Mouse (Mus musculus) retina, postnatal 1 day (tissue): ENCODE measurements around the gene Elf4.

Experiments
- DNase-seq: peaks from one replicate; pipeline ENCODE4 v3.0.0-alpha.2; 2012

Gene Elf4

DNA sequence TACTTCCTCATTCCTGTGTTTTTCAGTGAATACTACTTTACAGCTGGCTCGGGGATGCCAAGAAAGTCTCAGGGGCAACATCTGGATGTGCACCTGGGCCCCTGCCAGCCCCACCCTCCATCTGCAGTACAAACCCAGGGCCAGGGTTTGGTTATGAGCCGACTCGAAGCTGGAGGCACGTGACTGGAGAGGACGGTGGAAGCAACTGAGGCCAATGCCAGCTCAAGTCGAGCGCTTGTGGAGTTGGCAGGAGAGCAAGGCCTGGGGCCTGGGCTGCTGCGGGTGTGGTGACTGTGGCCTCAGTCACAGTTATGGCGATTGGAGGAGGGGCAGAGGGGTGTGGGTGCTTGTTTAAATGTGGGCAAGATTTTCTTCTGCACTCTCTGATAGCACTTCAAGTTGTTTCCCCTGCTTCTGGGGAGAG, 27.4 kb downstream of the Elf4 start:
- no peak for DNase-seq

DNA sequence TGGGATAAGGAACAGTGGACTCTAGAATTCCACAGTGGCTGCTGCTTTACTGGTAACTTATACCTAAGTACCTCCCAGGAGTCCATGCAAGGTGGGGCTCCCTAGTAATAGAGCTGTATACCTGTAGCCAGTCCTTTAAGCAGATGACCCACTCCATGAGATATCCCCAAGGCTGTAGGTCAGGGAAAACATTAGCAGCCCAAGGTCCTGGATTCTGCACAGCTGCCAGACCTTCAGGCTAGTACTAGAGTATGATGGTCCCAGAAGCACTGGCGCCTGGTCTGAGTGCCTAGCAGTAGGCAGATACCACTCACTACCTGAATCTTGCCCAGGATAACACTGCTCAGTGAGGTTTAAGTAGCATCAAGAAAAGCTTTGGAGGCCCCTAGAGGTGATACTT, 28.7 kb downstream of the Elf4 start:
- no peak for DNase-seq

DNA sequence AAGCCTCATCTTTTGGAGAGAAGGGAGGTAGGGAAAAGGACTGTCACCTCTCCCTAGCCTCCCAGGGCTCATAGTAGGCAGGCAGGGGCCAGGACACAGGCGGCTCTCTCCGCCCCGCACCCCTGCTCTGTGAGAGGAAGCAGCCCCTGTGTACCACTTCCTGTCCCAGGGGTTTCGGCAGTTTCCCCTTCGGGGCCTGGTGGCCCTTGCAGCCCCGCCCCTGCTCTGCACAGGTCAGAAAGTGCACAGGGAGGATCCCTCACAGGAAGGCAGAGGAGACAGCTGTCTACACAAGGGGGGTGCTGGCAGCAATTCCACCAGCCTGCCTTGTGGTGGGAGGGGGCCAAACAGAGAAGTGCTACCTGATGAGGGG, 29.4 kb downstream of the Elf4 start:
- DNase-seq = no peak

DNA sequence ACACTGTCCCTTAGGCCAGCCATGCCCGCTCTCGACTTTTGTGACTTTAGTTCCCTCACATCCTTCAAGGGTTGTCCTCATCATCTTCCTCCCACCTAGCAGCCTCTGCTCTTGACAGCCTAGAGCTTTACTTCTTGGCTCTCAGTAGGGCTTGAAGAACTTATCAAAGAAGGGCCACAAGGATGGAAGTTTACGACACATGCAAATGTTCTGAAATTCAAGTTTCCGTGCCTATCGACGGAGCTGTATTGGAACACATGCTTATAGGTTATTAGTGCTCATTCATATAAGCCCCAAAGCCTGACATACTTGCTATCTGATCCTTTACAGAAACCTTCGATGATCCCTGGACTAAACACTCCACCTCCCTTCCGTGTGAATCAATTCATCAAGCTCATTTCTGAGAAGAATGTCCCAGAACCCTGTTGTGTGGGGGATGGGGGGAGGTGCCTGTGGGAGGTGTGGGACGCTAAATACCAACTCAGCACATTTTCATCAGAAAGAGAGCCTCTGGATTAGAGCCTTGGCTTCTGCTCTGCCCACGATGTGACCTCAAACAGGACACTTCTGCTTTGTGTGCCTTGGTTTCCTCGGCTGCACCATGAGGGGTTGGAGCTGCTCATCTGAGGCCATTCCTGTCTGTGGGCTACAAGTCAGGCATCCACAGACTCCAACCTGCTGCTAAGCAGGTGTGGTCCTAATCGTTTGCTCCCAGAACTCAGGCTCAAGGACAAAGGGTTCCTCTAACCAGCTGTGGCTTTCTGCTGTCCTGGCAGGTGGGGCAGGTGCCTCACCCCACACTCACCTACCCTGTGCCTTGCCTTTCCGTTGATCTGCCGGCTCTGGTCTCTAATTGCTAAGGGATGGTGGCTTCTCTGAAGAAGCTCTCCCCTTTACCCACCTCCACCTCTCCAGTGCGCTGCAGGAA, 30.1 kb downstream of the Elf4 start:
- no peak for DNase-seq

DNA sequence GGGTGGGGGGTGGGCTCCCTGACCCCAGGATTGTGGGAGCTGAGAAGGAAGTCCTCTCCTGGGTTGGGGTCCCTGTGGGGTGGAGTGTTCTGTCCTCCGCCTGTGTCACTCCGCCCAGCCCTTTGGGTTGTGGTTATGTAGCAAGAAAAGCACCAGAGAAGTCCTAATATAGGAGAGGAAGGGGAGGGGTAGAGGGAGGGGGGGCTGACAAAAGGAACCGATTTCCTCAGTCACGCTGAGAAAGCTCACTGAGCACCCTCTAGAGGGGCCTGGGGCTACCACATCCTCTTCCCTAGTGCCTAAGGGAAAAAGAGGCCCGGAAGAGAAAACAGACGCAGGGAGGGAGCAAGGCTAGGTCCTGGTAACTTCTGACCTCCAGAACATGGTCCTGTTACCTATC, 33.4 kb downstream of the Elf4 start:
- DNase-seq = no peak

DNA sequence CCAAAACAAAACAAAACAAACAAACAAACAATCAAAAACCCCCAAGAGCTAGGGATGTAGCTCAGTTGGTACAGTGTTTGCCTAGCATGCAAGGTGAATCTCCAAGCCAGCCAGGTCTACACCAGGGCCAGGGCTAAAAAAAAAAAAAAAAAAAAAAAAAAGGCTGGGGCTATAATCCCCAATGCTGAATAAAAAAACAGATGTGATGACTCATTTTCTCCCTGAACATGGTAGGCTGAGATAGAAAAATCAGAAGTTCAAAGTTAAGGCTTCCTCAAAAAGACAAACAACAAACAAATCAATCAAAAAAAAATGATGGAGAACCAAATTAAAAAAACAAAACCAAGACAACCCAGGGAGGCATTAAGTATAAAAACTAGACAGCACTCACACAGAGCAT, 33.8 kb downstream of the Elf4 start:
- no peak for DNase-seq

DNA sequence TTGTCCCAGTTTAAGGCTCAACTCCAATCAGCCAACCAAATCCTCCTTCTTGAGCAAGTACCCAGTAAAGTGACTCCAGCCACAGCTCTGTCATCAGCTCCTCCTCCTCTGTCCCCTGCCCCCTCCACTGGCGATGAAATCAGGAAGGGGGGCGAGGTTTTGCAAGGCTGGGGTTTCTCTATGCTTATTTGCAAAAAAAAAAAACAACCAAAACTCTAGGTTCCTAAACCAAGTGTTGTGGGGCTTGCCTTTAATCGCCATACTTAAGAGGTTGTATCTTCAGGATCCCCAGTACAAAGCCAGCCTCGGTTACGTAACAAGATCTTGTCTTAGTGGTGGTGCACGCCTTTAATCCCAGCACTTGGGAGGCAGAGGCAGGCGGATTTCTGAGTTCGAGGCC, 34.3 kb downstream of the Elf4 start:
- DNase-seq = no peak

DNA sequence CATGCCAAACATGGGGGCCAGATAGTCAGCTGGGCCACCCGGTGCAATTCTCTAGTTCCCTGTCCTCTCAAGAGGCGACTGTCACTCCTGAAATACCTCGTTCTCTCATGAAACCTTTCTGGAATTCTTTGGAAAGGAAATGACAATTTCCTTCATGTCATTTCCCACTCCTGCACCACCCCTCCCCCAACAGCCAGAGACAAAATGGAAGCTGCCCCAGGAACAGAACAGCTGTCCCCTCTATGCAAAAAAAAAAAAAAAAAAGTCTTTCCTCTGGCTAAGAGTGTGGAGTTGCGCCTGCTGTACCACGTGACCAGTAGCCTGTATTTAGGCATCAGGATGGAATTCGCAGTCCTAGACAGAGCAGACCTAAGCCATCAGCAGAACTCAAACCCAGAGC, 34.7 kb downstream of the Elf4 start:
- DNase-seq = no peak

DNA sequence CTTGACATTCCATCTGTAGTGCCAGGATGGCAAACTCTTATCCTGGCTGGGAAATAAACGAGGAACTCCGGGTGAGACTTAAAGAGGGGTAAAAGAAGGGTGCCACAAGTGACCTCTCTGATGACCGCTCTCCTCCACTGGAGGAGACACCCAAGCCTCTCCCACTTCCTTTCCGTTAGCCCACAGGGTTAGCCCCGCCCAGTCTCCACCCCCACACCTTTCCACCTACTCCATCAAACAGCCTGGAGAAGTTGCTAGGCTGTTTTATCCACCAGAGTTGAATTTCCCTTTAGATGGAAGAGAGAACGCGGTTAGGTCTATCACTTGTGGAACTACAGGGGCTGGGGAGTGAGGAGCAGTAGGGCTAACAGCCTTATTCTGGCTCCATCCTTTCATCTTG, 37.7 kb downstream of the Elf4 start:
- DNase-seq = no peak

DNA sequence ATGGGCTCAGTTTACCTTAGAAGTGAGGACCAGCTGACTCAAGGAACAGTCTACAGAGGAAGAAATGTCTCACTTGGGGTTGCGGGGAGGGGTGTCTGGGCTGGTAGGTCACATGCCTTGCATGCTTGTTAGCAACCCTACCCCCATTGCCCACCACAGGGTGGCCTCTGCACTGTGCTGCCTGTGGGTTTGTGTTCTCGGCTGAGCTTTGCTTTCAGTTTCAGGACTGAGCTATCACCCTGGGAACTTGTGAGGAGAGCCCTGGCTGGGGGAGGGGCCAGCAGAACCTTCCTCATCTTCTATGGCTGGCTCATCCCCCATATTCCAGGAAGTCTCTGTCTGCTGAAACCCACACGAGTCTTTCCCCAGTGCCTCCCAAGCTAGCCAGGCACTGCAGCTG, 38.3 kb downstream of the Elf4 start:
- no peak for DNase-seq

DNA sequence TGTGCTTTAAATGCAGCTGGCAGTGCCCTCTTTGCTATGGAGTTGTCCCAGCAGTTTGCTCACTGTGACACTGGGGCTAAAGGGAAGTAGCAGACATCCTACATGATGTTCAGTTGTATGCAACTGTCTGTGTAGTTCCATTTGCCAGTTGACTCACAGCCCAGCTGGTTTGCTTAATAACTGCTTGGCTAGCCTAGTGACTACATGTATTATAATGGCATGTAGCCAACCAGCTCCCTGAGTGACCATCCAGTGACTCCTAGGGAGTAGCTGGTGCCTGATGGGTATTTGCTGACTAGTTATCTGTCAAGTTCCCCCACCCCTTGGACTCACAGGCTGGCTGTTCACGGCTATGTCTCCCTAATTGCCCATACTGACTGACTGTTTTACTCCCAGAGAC, 39.3 kb downstream of the Elf4 start:
- DNase-seq = no peak

DNA sequence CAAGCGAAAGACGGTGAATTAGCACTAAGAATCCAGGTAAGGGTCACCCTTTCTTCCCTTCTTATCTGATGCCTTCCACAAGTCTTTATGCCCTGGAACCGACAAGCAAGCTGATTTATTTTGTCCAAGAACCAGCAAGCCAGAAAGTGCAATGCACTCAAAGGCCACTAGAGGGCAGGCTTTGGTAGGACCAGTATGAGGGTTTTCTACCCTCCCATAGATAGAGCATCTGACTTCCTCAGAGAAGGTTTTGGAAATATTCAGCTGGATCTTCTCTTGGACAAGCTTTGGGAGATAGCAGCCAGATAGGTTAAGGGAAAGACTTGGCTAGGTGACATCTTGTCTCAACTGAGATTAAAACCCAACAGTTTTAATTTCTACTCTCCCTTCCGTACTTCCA, 39.9 kb downstream of the Elf4 start:
- DNase-seq = peak; percentile 74

DNA sequence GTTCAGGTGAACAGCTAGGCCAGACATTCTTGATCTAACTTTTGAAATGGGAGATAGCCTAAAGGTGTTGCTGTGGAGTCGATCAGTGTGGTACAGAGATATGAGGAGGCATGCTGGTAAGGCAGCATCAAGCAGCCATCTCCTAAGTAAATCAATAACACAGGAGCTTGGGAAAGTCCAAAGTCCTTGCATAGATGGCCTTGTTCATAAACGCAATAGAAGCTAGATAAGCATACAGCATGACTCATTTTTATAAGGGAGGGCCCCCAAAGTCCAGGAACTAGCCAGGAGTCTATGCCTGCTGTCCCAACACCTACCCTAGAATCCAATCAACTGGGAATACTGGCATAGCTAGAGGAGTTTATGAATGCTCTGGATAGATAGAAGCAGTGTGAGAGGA, 44.5 kb downstream of the Elf4 start:
- no peak for DNase-seq

DNA sequence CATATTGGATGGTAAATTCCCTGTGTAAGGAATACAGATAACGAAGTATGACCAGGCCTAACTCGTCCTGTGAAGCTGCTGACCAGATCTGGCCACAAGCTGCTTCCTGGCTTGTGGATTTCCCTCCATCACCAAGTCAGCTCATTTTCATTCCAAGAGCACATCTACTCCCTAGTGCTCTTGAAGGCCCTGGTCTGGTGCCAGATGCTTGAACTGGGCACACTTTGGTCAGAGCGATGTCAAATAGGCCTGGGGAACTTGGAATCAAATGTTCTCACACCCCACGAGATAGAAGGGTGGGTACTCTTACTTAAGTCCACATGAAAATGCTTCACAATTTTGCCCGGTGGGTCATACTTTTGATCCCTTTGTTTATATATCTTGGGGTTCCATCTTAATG, 48.6 kb downstream of the Elf4 start:
- no peak for DNase-seq

DNA sequence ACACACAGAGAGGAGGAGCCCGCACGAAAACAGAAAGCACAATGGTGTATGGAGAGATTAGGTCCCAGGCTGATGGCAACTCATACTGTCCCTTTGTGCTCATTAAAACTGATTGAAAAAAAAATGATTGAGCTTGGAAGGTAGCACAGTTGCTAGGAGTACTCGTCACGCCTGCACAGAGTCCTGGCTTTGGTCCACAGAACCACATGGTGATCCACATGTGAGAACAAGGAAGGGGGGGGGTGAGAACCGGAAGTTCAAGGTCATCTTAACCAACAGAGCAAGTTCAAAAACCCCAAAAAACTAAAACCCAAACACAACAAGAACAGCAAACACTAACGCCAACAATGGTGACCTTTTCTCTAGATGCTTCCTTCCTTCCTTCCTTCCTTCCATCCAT, 50.3 kb downstream of the Elf4 start:
- DNase-seq = no peak

DNA sequence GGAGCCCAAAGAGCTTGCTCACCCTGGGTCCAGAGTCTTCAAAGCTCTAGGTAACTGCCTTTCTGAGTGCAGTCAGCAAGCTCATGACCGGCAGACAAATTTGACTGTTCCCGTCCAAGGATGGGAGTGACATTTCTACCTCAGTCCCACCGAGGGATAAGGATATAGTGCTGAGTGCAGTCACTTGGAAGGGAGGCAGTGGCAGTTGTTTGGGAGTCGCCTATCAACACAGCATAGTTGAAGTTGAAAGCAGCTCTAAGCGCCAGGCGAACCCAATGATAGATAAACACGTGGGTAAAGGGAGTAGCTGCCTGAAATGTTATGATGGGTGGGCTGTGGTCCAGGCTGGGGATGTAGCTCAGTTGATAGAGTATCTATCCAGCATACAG, 52.5 kb downstream of the Elf4 start:
- no peak for DNase-seq

DNA sequence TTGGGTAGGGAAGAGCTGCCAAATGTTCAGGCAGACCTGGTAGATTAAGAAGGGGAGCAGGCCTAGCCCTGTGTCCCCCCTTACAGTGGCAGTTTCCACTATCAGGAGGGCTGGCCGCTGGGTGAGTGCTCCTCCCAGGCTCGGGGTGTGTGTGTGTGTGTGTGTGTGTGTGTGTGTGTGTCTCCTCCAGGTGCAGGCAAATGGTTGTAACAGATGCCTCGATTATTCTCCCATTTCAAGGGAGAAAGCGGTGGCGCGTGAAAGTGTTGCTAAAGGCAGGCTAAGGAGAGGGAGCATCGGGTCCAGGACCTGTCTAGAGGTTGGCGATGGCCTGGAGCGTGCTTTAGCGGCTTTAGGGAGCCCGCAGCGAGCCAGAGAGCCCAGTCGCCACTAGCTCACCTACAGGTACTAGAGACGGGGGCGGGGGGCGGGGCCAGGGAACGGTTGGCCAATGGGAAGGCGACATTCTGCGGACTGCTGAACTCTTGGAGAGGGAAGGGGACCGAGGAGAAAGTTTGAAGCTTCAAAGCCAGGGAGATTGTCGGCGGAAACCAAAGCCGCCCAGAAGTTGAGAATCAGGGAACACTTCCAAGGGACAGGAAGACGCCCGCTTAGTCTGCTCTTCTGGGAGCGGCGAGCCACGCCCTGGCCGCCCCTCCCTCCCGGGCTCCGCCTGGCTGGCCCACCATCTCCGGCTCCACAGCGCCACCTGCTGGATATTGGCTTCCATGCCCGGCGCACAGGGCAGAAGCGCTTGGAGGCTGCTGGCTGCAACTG, 53.1 kb downstream of the Elf4 start:
- peak; percentile 78 for DNase-seq

DNA sequence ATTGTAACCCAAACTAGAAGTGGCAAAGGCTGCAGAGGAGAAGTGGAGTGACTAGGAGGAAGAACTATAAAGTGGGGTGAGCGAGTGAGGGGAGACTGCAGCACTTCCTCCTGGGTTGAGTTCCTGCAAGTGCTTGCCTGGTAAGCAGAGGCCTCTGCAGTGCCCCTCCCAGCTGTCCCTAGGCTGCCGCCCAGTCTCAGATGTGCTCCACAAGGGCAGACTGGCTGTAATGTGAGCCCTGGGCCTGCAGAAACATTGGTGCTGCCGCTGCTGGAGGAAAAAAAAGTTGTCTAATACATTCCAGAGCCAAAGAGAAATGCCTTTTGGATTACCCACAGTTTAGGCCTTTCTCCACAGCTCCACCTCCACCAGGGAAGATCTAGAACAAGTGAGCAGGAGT, 57.8 kb downstream of the Elf4 start:
- no peak for DNase-seq

DNA sequence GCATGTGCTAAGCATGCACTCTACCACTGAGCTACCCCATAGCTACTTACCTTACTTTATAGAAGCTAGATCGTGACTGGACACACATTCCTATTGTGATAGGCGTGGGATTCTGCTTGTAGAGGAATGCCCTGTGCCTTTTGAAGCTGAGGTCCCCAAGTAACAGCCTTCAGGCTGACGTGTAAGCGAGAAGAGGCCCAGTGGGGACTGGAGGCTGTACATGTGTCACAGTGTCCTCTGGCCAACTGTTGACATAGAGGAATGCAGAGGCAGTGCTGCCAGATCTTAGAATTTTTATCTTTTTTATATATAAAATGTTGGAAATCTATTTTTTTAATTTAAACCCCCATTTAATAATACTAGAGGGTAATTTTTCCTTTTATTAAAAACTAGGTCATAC, 62.9 kb downstream of the Elf4 start:
- DNase-seq = no peak

DNA sequence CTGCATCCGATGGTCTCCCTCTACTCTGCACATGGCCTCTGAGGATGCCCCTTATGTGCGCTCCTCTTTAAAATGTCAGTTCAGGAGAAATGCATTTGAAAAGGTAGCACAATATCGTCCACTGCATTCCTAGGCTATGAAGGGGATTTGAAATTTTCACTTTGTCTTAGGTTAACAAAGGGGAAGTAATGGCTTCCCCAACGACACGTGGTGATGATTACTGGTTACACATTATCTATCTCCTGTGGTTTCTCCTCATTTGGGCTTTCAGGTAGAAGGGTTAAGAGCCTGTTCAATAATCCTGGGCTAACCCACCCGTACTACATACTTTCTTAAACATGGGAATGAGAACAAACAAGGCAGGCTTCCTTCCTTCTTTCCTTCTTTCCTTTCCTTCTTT, 73.6 kb downstream of the Elf4 start:
- DNase-seq = no peak

DNA sequence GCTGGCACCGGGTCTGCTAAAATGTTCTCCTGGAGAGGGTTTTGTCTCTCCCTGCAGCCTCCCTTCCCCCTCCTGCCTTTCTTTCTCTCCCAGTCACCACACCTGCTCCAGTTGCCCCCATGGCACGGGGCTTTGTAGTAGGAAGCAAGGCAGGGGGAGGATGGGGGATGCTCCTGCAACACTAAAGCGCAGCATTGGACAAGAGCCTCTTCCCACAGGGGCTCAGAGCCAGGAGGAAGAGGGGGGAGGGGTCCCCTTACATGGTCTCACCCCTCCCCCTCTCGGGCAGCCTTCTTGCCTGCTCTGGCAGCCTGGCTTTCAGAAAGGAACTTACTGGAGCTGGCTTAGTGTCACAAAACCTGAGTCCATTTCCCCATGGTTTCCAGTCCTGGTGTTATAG, 77.0 kb downstream of the Elf4 start:
- peak; percentile 2 for DNase-seq

DNA sequence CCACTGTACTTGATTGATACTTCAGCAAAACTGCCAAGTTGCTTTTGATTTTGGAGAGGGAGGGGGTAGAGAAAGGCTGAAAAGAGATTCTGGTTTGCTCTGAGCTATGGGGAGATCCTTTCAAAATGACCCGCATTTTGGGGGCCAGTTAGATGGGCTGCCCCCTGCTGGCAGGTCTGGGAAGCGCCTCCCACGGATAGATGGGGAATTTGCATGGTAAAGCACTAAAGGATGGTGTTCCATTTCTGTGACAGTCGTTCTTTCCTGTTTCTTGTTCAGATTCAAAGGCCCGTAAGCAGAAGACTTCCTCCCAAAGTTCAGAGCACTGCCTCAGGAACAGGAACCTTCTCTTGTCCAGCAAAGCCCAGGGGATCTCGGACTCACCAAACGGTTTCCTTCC, 79.3 kb downstream of the Elf4 start:
- DNase-seq = peak; percentile 39

DNA sequence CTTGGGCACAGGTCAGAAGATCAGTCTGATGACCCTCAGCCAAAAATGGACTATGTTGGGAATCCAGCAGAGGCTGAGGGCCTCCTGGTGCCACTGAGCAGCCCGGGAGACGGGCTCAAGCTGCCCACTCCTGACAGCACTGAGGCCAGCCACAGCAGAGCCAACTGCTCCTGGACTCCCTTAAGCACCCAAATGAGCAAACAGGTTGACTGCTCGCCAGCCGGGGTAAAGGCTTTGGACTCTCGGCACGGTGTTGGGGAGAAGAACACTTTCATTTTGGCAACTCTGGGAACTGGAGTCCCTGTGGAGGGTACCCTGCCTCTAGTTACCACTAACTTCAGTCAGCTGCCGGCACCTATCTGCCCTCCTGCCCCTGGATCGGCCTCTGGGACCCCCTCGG, 95.1 kb downstream of the Elf4 start:
- DNase-seq = no peak

DNA sequence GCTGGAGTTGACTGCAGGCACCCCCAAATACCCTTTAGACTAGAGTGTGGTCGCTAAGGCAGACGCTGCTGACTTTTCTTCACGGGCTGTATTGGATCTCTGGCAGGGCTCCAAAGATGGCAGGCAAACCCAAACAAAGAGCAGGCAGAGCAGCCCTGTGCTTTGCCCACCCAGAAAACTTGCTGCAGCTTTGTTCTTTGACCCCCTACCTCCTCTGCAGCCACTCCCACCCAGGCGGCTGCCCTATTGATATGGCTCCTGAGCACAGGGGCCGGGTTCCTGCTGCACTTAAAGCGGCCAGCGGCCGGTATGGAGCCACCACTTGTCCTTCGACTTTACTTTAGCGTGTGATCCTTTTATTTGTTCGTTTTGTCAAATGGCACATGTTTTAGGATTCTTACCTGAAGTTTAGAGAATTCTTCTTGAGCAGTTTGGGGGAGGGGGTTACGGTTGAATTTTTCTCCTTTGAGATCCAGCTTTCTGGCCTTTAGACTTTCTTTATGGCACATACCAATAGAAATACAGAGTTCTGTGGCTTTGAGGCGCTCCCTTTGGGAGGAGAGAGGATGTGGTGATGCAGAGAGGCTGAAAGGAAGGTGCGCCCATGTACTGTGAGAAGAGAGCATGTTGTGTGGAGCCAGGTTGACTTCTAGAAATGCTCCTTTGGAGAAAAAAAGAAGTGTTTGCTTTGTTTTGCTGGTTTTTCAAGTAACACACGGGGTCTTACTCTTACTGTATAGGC, 96.9 kb downstream of the Elf4 start:
- peak; percentile 19 for DNase-seq
